Comparison of ENCODE assay signal across 8 mouse cellular contexts in the genomic region with DNA sequence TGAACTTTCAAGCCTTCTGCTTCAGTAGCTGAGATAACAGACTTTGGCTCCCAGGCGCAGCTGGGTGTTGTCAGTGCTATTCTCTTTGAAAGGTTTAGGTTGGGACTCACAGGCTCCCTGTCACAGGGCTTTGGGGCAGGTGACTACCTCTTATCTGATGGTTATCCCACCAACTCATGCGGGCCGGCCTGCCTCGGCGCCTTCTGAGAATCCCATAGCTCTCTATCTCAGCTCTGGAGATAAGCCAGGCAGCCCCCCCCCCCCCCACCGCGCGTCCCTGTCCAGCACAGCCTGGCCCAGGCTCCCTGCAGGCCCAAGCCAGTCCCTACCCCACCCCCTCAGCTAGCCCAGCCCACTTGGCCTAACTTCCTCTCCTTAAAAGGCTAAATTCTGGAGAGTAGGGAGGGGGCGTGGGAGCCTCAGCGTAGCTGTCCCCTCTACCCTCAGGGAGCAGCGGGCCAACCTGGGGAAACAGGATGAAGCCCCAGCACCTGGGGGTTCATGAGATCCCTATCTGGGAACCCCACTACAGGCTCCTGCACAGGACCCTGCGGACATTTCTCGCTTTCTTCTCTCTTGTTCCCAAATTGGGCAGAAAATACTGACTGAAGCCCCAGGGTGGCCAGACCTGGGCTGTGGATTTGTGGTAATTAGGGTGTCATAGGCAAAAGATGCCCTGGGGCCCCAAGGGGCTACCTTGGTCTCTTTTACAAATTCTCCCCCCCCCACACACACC. TPM values are rescaled to one million over a fixed set of nuclear protein-coding genes. Genes with fewer than 3 reads are reported as not detected.
DNase-seq lines count a peak whose midpoint lies in the region; ATAC-seq and TF ChIP-seq lines count a peak whose summit lies in the region.

No protein-coding gene starts in this region.

- peaks cover 24% of the 10 kb centered on the region for H3K27me3 ChIP-seq in forebrain, embryonic 10.5 days (ENCODE audit: poor library complexity, severe bottlenecking)
- H3K27me3 ChIP-seq in forebrain, embryonic 16.5 days (replicated peaks; ENCODE audit: control insufficient read depth, insufficient read depth, low read length): 0 out of 2 replicates have a peak, but pooled peaks cover 2% of the 10 kb centered on the region
- no peaks in the 10 kb centered on the region for H3K27me3 ChIP-seq in stomach, postnatal 0 days (ENCODE audit: control insufficient read depth, insufficient read depth, low read length)

- WGBS in forebrain, embryonic 10.5 days: 8% methylated on average over 13 of the region's 13 CpGs
- 17% methylated on average over 13 of the region's 13 CpGs for WGBS in forebrain, embryonic 16.5 days
- WGBS in stomach, postnatal 0 days: 24% methylated on average over 13 of the region's 13 CpGs

- peaks cover 36% of the 10 kb centered on the region for H3K4me1 ChIP-seq in forebrain, embryonic 10.5 days
- peaks cover 7% of the 10 kb centered on the region for H3K4me1 ChIP-seq in forebrain, embryonic 16.5 days (replicated peaks; ENCODE audit: control insufficient read depth, insufficient read depth, low read length)
- peaks cover 3 to 42% of the 10 kb centered on the region in 2 experiments; a peak in 2 of 4 replicates for H3K4me1 ChIP-seq in ES-E14 (ENCODE audit: control insufficient read depth in 2 of 2, insufficient read depth in 2 of 2, low read length in 2 of 2, poor library complexity in 1 of 2)
- H3K4me1 ChIP-seq in stomach, postnatal 0 days (replicated peaks; ENCODE audit: control insufficient read depth, insufficient read depth): peaks cover 12% of the 10 kb centered on the region

- no peak for TF ChIP-seq CTCF in gastrocnemius, adult 2 months (IDR thresholded peaks at IDR 0.05)
- no peak for TF ChIP-seq CTCF in stomach, postnatal 0 days (IDR thresholded peaks at IDR 0.05; ENCODE audit: low read depth)

- peak overlapping the region; percentile 22 for H3K4me3 ChIP-seq in forebrain, embryonic 10.5 days
- no peak overlapping the region for H3K4me3 ChIP-seq in forebrain, embryonic 16.5 days (replicated peaks; ENCODE audit: low read length)
- H3K4me3 ChIP-seq in ES-E14 (ENCODE audit: insufficient read depth in 1 of 2, low read depth in 1 of 2, low read length in 2 of 2, poor library complexity in 1 of 2, severe bottlenecking in 1 of 2): no peak overlapping the region; a peak in 1 of 4 replicates
- peak overlapping the region; percentile 47 for H3K4me3 ChIP-seq in gastrocnemius, adult 2 months
- H3K4me3 ChIP-seq in stomach, postnatal 0 days (ENCODE audit: low read depth, low read length): no peak overlapping the region

- no peak for TF ChIP-seq EP300 in stomach, postnatal 0 days (optimal IDR thresholded peaks at IDR 0.05)

- no peaks in the 10 kb centered on the region for H3K36me3 ChIP-seq in forebrain, embryonic 10.5 days (replicated peaks)
- no peaks in the 10 kb centered on the region for H3K36me3 ChIP-seq in forebrain, embryonic 16.5 days (ENCODE audit: control insufficient read depth, insufficient read depth)
- no peaks in the 10 kb centered on the region for H3K36me3 ChIP-seq in ES-E14 (ENCODE audit: control insufficient read depth, insufficient read depth, low read length, poor library complexity, severe bottlenecking)
- H3K36me3 ChIP-seq in stomach, postnatal 0 days (ENCODE audit: control insufficient read depth, insufficient read depth, low read length): no peaks in the 10 kb centered on the region

- no peak overlapping the region for H3K4me2 ChIP-seq in forebrain, embryonic 16.5 days (ENCODE audit: low read length)
- H3K4me2 ChIP-seq in stomach, postnatal 0 days (replicated peaks; ENCODE audit: low read depth): peak overlapping the region; percentile 29; the same call in 1 of the 2 replicates

- in situ Hi-C loops in ES-E14 (cut with MboI; ENCODE audit: low sequenced_read_pairs in 2 of 2, unreplicated experiment in 2 of 2): no loop called here

- intact Hi-C loops in gastrocnemius, adult 2 months (cut with DNase I): no loop called here

- peak overlapping the region; percentile 75 for H3K27ac ChIP-seq in forebrain, embryonic 10.5 days
- no peak overlapping the region; the same call in 1 of the 2 replicates for H3K27ac ChIP-seq in forebrain, embryonic 16.5 days (ENCODE audit: low read length)
- peak overlapping the region; percentile 97 for H3K27ac ChIP-seq in ES-E14 (ENCODE audit: insufficient read depth, low read depth, low read length, poor library complexity, severe bottlenecking)
- H3K27ac ChIP-seq in gastrocnemius, adult 2 months: peak overlapping the region; percentile 94
- peak overlapping the region; percentile 93 for H3K27ac ChIP-seq in stomach, postnatal 0 days (replicated peaks)

- no peak for ATAC-seq in forebrain, embryonic 16.5 days
- ATAC-seq in inflammation-experienced regulatory T-cells, adult 6 months: peak; percentile 4
- ATAC-seq in stomach, postnatal 0 days (ENCODE audit: low FRiP score, low TSS enrichment): peak; percentile 51; the same call in 1 of the 2 replicates

- H3K9ac ChIP-seq in forebrain, embryonic 16.5 days (replicated peaks; ENCODE audit: low read depth, low read length): no peak overlapping the region
- peak overlapping the region; percentile 27; the same call in 1 of the 2 replicates for H3K9ac ChIP-seq in ES-E14 (ENCODE audit: insufficient read depth, low read depth, low read length, poor library complexity, severe bottlenecking)
- peak overlapping the region; percentile 57 for H3K9ac ChIP-seq in stomach, postnatal 0 days (ENCODE audit: low read length)

- H3K9me3 ChIP-seq in forebrain, embryonic 10.5 days: 0 out of 2 replicates have a peak, but pooled peaks cover 3% of the 10 kb centered on the region
- H3K9me3 ChIP-seq in forebrain, embryonic 16.5 days (ENCODE audit: control insufficient read depth, low read length): no peaks in the 10 kb centered on the region
- no peaks in the 10 kb centered on the region for H3K9me3 ChIP-seq in ES-E14 (ENCODE audit: control insufficient read depth, insufficient read depth, low read depth, low read length)
- no peaks in the 10 kb centered on the region for H3K9me3 ChIP-seq in stomach, postnatal 0 days (ENCODE audit: control insufficient read depth, low read length)

- no peak for DNase-seq in forebrain, embryonic 10.5 days (ENCODE audit: extremely low spot score, low spot score)
- no peak for DNase-seq in ES-E14 (ENCODE audit: low read depth, low spot score)
- peak; percentile 77 for DNase-seq in gastrocnemius, adult 2 months
- peak; percentile 68 to 76 for DNase-seq in lung, adult 18-20 months
- peak; percentile 56 for DNase-seq in stomach, postnatal 0 days (ENCODE audit: low spot score)
- no peak for DNase-seq in right cerebral cortex, postnatal 10 days (ENCODE audit: low spot score in 2 of 2)

TF ChIP-seq in ES-E14, 5 proteins besides CTCF, POLR2A, EP300 and RAD21:
- TF ChIP-seq ZNF384 (IDR thresholded peaks at IDR 0.05; ENCODE audit: low read depth, low read length): no peak
- no peak for TF ChIP-seq MAFK (IDR thresholded peaks at IDR 0.05; ENCODE audit: insufficient read depth, low read depth, low read length)
- no peak for TF ChIP-seq ZC3H11A (IDR thresholded peaks at IDR 0.05; ENCODE audit: borderline replicate concordance, low read depth, low read length)
- TF ChIP-seq HCFC1 (IDR thresholded peaks at IDR 0.05; ENCODE audit: borderline replicate concordance, insufficient read depth, low read length): no peak
- TF ChIP-seq CHD2 (IDR thresholded peaks at IDR 0.05; ENCODE audit: low read depth, low read length): no peak

RNA-seq across cellular contexts. Expression of gene Actb, which starts 19.8 kb away (rescaled TPM):
- polyA plus RNA-seq in forebrain, embryonic 10.5 days (2016; fragmentation: Nextera tagmentation; extraction: Ambion mirVana): 12,867 and 12,868 TPM in 2 replicates
- 15,087 and 15,431 TPM in 2 replicates for polyA plus RNA-seq in forebrain, embryonic 16.5 days (2015; fragmentation: Nextera tagmentation; extraction: Ambion mirVana)
- total RNA-seq in ES-E14 (2012; rRNA removed): 3,755 and 4,692 TPM in 2 replicates
- total RNA-seq in gastrocnemius, adult 2 months (2021): 100 to 1,000 TPM; 365 to 571 TPM
- polyA plus RNA-seq in inflammation-experienced regulatory T-cells, adult 6 months (2017; shearing (Covaris generic)): over 10,000 TPM; 20,020 to 68,742 (median 52,499) TPM
- polyA plus RNA-seq in stomach, postnatal 0 days (2015; fragmentation: Nextera tagmentation; extraction: Ambion mirVana): 14,823 and 16,187 TPM in 2 replicates

RNA-seq across cellular contexts. Expression of gene Fbxl18, which starts 31.2 kb away (rescaled TPM):
- polyA plus RNA-seq in forebrain, embryonic 10.5 days (2016; fragmentation: Nextera tagmentation; extraction: Ambion mirVana): 24.2 and 25.1 TPM in 2 replicates
- polyA plus RNA-seq in forebrain, embryonic 16.5 days (2015; fragmentation: Nextera tagmentation; extraction: Ambion mirVana): 29.5 and 31.4 TPM in 2 replicates
- 20.1 and 27.1 TPM in 2 replicates for total RNA-seq in ES-E14 (2012; rRNA removed)
- 1 to 10 TPM; 5.8 to 6.2 TPM for total RNA-seq in gastrocnemius, adult 2 months (2021)
- 1 to 10 TPM; 4.6 to 5.8 (median 5.5) TPM for polyA plus RNA-seq in inflammation-experienced regulatory T-cells, adult 6 months (2017; shearing (Covaris generic))
- 5.0 and 5.3 TPM in 2 replicates for polyA plus RNA-seq in stomach, postnatal 0 days (2015; fragmentation: Nextera tagmentation; extraction: Ambion mirVana)

RNA-seq across cellular contexts. Expression of gene Fscn1, which starts 33.8 kb away (rescaled TPM):
- 676 and 689 TPM in 2 replicates for polyA plus RNA-seq in forebrain, embryonic 10.5 days (2016; fragmentation: Nextera tagmentation; extraction: Ambion mirVana)
- polyA plus RNA-seq in forebrain, embryonic 16.5 days (2015; fragmentation: Nextera tagmentation; extraction: Ambion mirVana): 541 and 600 TPM in 2 replicates
- 161 and 310 TPM in 2 replicates for total RNA-seq in ES-E14 (2012; rRNA removed)
- total RNA-seq in gastrocnemius, adult 2 months (2021): 1 to 10 TPM; 4.4 to 7.3 TPM
- polyA plus RNA-seq in inflammation-experienced regulatory T-cells, adult 6 months (2017; shearing (Covaris generic)): 1 to 10 TPM in 1 of 3 experiments, not detected in 2; 1.2 TPM
- polyA plus RNA-seq in stomach, postnatal 0 days (2015; fragmentation: Nextera tagmentation; extraction: Ambion mirVana): 42.0 and 42.7 TPM in 2 replicates

Comparison
In these comparisons a context has a peak if more than half of its experiments do, and no peak if none do; other contexts are left out.
1. H3K4me3 ChIP-seq: peak in forebrain, embryonic 10.5 days (single experiment) and gastrocnemius, adult 2 months (single experiment); none in forebrain, embryonic 16.5 days (single experiment), ES-E14 (0 of 2) and stomach, postnatal 0 days (single experiment).
2. DNase-seq: peak in gastrocnemius, adult 2 months (single experiment), lung, adult 18-20 months (2 of 2) and stomach, postnatal 0 days (single experiment); none in forebrain, embryonic 10.5 days (single experiment), ES-E14 (single experiment) and right cerebral cortex, postnatal 10 days (0 of 2).
3. RNA of gene Fscn1, which starts 33.8 kb away (polyA plus RNA-seq): 676 to 689 TPM in forebrain, embryonic 10.5 days, 541 to 600 TPM in forebrain, embryonic 16.5 days and 42.0 to 42.7 TPM in stomach, postnatal 0 days; 1.2 TPM in inflammation-experienced regulatory T-cells, adult 6 months; every median in the first group is over 10 times any median in the second.